Mouse (Mus musculus) testis, adult 2 months (tissue): ENCODE measurements at regions not wholly inside any gene's neighbourhood (a gene's known extent, or its start where the extent isn't known, plus 50 kb on each side); places are given as distances from the start of the nearest gene placed in this dataset.

Source experiments
- H3K27ac ChIP-seq: fragments of 200-500 bp; 2 replicates; pipeline ENCODE4 v1.5.1; 2012; ENCODE audit warnings: low read depth, low read length; ENCODE audit not compliant: control insufficient read depth, insufficient read depth
- H3K27me3 ChIP-seq: fragments of 200-500 bp; 2 replicates; pipeline ENCODE4 v1.6.1; 2012; ENCODE audit warnings: mild to moderate bottlenecking, low read length, moderate library complexity; ENCODE audit not compliant: control insufficient read depth, insufficient read depth
- H3K36me3 ChIP-seq: fragments of 200-500 bp; 2 replicates; pipeline ENCODE4 v1.6.1; 2012; ENCODE audit warnings: mild to moderate bottlenecking, low read length; ENCODE audit not compliant: control insufficient read depth, insufficient read depth
- H3K4me1 ChIP-seq: fragments of 200-500 bp; 2 replicates; pipeline ENCODE4 v1.6.1; 2012; ENCODE audit warnings: low read length; ENCODE audit not compliant: control insufficient read depth, insufficient read depth
- H3K4me3 ChIP-seq: fragments of 200-500 bp; 2 replicates; pipeline ENCODE4 v1.5.1; 2012; ENCODE audit warnings: low read depth, mild to moderate bottlenecking, low read length, moderate library complexity, mixed read lengths; ENCODE audit not compliant: control insufficient read depth
- CTCF ChIP-seq: fragments of 200-500 bp; IDR thresholded peaks from 2 replicates; pipeline ENCODE4 v1.5.1; 2012; ENCODE audit warnings: low read depth, mild to moderate bottlenecking, inconsistent platforms, low read length, moderate library complexity; ENCODE audit not compliant: control insufficient read depth, insufficient read depth, insufficient replicate concordance
- POLR2A ChIP-seq: fragments of 200-500 bp; IDR thresholded peaks from 2 replicates; pipeline ENCODE4 v1.6.1; 2012; ENCODE audit warnings: low read depth, mild to moderate bottlenecking, inconsistent platforms, low read length, moderate library complexity; ENCODE audit not compliant: control insufficient read depth

DNA sequence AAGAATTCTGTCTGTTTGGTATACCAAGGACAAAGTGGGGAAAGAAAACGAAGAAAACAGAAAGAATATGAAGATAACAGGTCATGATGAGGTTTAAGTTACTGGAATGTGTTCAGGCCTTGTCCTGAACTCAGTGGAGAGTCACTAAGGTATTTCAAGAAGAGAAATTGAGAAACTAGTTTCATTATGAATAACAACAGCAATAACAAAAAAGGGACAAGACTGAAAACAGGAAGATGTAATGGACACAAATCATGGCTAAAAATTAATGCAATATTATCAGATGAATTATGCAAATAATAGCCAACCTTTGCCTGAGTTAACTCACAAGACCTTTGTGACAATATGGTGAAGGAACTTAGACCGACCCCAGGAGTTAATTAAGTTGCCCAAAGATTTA is 530.2 kb upstream of the 2610301B20Rik start:
- TF ChIP-seq CTCF (no peak), POLR2A (no peak)
- Histone ChIP-seq H3K27ac (no peak overlapping the region), H3K27me3 (no peaks in the 10 kb centered on the region), H3K36me3 (no peaks in the 10 kb centered on the region), H3K4me3 (no peak overlapping the region), H3K4me1 (no peaks in the 10 kb centered on the region)

DNA sequence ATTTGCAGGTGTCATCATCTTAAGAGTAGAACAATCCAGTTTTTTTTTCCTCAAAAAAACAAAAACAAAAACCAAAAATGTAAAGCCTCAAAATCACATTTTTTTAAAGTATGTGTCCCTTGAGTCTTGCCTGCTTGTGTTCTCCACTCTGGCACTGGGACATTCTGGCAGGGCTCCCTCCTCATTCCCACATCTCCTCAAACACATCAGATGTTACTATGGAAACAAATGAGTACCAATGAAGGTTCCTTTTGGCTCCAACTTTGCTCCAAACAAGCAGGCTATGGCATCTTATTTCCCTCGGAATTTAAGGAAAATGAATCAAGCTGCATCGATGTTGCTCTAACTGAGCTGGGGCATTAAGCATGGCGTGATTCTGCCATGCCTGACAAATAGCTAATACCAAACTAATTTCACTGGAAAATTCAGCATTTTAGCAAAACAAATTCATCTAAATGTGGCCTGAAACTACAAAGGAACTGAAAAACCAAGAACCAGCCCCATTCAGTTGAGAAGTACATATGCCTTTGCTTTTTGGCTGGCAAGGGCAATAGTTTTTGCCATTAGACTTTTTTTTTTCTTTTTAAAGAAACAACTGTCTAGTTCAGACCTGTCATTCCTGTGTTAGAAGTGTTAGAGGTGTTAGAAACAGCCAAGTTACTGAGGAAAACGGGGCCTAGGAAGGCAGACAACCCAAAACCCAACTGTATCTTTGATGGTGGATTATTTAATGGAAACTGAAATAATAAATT is 522.2 kb upstream of the 2610301B20Rik start:
- no peaks in the 10 kb centered on the region for H3K36me3 ChIP-seq
- H3K4me3 ChIP-seq = no peak overlapping the region
- H3K27ac ChIP-seq = no peak overlapping the region
- TF ChIP-seq POLR2A (no peak), CTCF (no peak)
- no peaks in the 10 kb centered on the region for H3K4me1 ChIP-seq
- H3K27me3 ChIP-seq = no peaks in the 10 kb centered on the region

DNA sequence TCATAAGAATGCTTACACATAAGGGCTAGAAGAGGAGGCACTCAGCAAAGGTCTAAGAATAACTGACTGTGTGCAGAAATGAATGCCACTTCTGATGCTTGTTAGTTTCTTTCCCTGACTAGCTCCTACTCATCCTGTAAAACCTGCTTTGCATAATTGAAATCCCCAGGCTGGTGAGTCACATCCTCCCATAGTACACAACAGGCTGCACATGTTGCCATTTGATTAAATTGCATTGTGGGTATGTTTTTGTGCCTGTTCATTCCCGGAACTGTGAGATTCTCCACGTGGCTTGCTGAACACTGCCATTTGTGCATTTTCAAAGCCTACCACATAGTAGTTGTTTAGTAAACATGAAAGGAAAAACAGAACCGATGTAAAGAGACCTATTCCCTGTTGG is 516.7 kb upstream of the 2610301B20Rik start:
- no peak overlapping the region for H3K4me3 ChIP-seq
- TF ChIP-seq POLR2A (no peak), CTCF (no peak)
- no peaks in the 10 kb centered on the region for H3K27me3 ChIP-seq
- no peak overlapping the region for H3K27ac ChIP-seq
- no peaks in the 10 kb centered on the region for H3K4me1 ChIP-seq
- H3K36me3 ChIP-seq = no peaks in the 10 kb centered on the region

DNA sequence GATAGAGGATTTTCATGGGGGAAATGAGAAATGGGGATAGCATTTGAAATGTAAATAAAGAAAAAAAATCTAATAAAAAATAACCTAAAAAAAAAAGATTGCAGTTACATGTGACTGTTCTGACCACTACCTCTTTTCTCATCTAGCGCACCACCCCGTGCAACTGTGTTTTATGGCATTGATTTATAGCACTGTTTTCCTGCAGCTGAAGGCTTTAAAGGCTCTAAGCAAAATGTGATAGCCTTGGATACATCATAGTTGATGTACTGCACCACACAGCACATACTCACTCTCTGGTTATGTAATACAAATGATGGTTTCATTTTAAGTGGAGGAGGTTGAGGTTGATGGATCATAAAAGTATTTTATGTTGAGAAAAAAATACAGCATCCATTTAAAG is 484.5 kb upstream of the 2610301B20Rik start:
- no peak overlapping the region for H3K4me3 ChIP-seq
- no peak for TF ChIP-seq POLR2A
- no peak for TF ChIP-seq CTCF
- H3K27ac ChIP-seq = no peak overlapping the region
- H3K27me3 ChIP-seq = no peaks in the 10 kb centered on the region
- H3K36me3 ChIP-seq = no peaks in the 10 kb centered on the region
- no peaks in the 10 kb centered on the region for H3K4me1 ChIP-seq

DNA sequence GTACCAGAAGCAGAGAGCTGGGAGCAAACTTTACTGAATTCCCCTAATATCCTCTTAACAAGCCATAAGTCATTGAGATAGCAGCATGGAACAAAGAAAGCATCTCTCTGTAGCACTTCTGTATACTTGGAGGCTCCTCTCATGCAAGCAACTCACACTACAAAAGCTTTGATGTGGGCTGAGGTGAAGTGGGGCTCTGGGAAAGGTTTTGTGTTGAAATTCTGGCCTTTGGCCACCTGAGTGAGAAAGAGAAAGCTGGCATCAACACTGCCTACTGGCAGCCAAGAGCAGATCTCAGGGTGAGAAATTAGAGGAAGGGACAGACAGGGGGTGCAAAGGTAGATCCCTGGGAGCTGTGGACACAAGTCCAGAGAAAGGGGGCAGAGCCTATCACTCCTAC is 477.0 kb upstream of the 2610301B20Rik start:
- no peaks in the 10 kb centered on the region for H3K27me3 ChIP-seq
- no peaks in the 10 kb centered on the region for H3K4me1 ChIP-seq

DNA sequence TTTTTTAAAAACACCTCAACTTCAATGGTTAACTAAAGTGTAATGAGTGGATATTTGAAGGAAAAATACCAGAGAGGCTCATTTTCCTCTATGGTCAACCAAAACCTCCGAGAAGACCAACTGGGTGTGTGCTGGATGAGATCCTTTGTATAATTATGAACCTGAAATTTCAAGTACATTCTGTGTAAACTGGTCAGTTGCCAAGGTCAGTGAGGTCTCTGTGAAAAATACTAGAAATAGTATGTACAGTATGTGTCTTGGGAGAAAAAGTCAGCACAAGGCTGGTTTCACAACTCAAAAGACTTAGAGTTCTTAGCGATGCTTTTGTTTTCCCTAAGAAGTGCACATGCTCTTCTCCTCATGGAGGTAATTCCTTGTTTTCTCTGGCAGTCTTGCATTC is 476.2 kb upstream of the 2610301B20Rik start:
- Histone ChIP-seq H3K27ac (no peak overlapping the region), H3K36me3 (no peaks in the 10 kb centered on the region), H3K4me1 (no peaks in the 10 kb centered on the region), H3K27me3 (no peaks in the 10 kb centered on the region), H3K4me3 (no peak overlapping the region)
- no peak for TF ChIP-seq POLR2A
- no peak for TF ChIP-seq CTCF

More for the DNA sequence above, 477.0 kb upstream of the 2610301B20Rik start:
- Histone ChIP-seq H3K27ac (no peak overlapping the region), H3K36me3 (no peaks in the 10 kb centered on the region), H3K4me3 (no peak overlapping the region)
- no peak for TF ChIP-seq CTCF
- no peak for TF ChIP-seq POLR2A

DNA sequence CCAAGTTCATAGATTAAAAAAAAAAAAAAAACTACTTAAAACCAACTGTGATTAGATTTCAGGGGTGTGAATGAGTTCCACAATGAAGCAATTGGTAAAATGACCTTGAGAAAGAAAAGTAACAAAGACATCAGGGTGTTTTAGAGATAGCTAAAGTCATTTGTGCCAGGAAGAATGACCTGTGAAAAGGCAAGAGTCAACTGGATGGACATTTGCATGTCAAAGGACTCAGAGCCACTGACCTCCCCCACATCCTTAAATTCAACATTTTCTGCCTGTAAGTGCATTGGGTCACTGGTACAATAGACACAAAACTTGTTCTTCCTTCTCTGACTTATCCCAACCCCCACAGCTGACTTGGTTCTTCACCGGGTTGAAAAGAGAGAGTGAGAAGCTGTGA is 474.6 kb upstream of the 2610301B20Rik start:
- H3K36me3 ChIP-seq = no peaks in the 10 kb centered on the region
- TF ChIP-seq POLR2A = no peak
- TF ChIP-seq CTCF = no peak
- no peaks in the 10 kb centered on the region for H3K27me3 ChIP-seq
- H3K4me1 ChIP-seq = no peaks in the 10 kb centered on the region
- H3K4me3 ChIP-seq = no peak overlapping the region
- no peak overlapping the region for H3K27ac ChIP-seq

DNA sequence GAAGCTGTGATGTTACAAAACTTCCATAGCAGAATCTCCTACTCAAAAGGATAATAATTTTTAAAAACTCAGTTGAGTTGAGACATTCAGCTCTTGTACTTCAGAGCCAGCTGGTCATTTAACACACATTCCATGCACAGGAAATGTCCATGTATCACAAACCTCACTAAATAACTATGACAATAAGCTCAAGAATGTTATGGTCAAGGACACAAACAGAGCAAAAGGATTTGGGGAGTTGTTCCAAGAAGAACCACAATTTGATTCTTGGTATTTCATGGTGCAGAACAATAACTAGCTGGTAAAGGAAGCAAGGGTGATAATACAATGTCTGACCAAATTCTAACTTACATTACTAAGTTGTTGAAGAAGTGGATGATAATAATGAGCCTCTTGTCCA is 471.4 kb upstream of the 2610301B20Rik start:
- Histone ChIP-seq H3K36me3 (no peaks in the 10 kb centered on the region), H3K27ac (no peak overlapping the region), H3K4me3 (no peak overlapping the region), H3K27me3 (no peaks in the 10 kb centered on the region), H3K4me1 (no peaks in the 10 kb centered on the region)
- TF ChIP-seq POLR2A (no peak), CTCF (no peak)
